Mouse (Mus musculus) MEL (cell line): ENCODE measurements around the gene Ilvbl.

Source experiments
- CTCF ChIP-seq, 3 experiments: IDR thresholded peaks in 2 of 3; conservative IDR thresholded peaks in 1 of 3; 2 replicates each; pipeline ENCODE4 v1.5.1; 2011 to 2012; ENCODE audit warnings: low read length in 3 of 3, low read depth in 2 of 3, mild to moderate bottlenecking in 2 of 3, improper control_type of control experiment in 1 of 3, inconsistent platforms in 1 of 3, mixed read lengths in 1 of 3, moderate library complexity in 1 of 3; ENCODE audit not compliant: control insufficient read depth in 1 of 3, insufficient read depth in 1 of 3, poor library complexity in 1 of 3, severe bottlenecking in 1 of 3
- GATA1 ChIP-seq: IDR thresholded peaks from 2 replicates; pipeline ENCODE4 v1.6.1; 2011; ENCODE audit warnings: low read depth, low read length, improper control_type of control experiment
- MYC ChIP-seq: IDR thresholded peaks from 2 replicates; pipeline ENCODE4 v1.6.1; 2011; ENCODE audit warnings: low read depth, mild to moderate bottlenecking, low read length, improper control_type of control experiment, moderate library complexity
- POLR2A ChIP-seq, 2 experiments: IDR thresholded peaks; 2 replicates each; pipeline ENCODE4 v1.6.1; 2011 to 2012; ENCODE audit warnings: low read length in 2 of 2, mild to moderate bottlenecking in 2 of 2, control low read depth in 1 of 2, improper control_type of control experiment in 1 of 2, low read depth in 1 of 2, moderate library complexity in 1 of 2; ENCODE audit not compliant: control insufficient read depth in 1 of 2, insufficient read depth in 1 of 2, poor library complexity in 1 of 2
- RCOR1 ChIP-seq: IDR thresholded peaks from 2 replicates; pipeline ENCODE4 v1.6.1; 2012; ENCODE audit warnings: low read depth, mild to moderate bottlenecking, inconsistent platforms, low read length, improper control_type of control experiment
- ZMIZ1 ChIP-seq: IDR thresholded peaks from 2 replicates; pipeline ENCODE4 v1.6.1; 2012; ENCODE audit warnings: low read depth, mild to moderate bottlenecking, inconsistent platforms, low read length, improper control_type of control experiment, moderate library complexity
- ZNF384 ChIP-seq: IDR thresholded peaks from 2 replicates; pipeline ENCODE4 v1.6.1; 2012; ENCODE audit warnings: low read depth, mild to moderate bottlenecking, inconsistent platforms, low read length, improper control_type of control experiment

DNA sequence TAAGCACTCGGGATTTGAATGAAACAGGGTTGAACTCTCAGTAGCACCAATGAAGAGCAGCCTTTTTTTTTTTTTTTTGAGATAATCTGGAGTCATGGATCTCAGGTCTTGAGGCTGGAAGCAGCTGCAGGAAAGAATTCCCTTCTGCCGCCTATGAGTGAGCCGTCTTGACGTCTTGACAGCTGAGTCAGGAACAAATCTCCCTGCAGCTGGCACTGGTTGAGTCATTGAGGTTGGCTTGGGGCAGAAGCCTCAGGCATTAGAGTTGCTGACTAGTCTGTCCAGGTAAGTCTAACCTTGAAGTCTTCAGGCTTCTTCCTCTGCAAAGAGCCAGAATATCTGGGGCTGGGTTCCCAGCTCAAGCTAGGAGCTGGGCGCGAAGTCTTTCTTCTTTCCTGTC is 20.0 kb downstream of the Ilvbl start:
- TF ChIP-seq ZMIZ1 (no peak), ZNF384 (no peak), MYC (no peak), GATA1 (no peak), RCOR1 (no peak), CTCF (IDR thresholded peaks at IDR 0.05 in 2 of 3, conservative IDR thresholded peaks at IDR 0.05 in 1 of 3; ENCODE audit: control insufficient read depth in 1 of 3, insufficient read depth in 1 of 3, low read depth in 2 of 3, low read length in 3 of 3, poor library complexity in 1 of 3, severe bottlenecking in 1 of 3) (no peak), POLR2A (IDR thresholded peaks at IDR 0.05; ENCODE audit: control insufficient read depth in 1 of 2, insufficient read depth in 1 of 2, low read depth in 1 of 2, low read length in 2 of 2, poor library complexity in 1 of 2) (no peak)
